Mouse (Mus musculus) hindbrain, postnatal 0 days (tissue): ENCODE measurements around the gene Ccr9. TPM values are rescaled to one million over a fixed set of nuclear protein-coding genes. Genes with fewer than 3 reads are reported as not detected.

Experiments
- ATAC-seq: fragments of 200-750 bp; cut with Nextera tagmentation; 2 replicates; pipeline ENCODE4 v1.8.0; 2017; ENCODE audit warnings: mild to moderate bottlenecking, moderate TSS enrichment, moderate library complexity
- DNase-seq: peaks from one replicate; pipeline ENCODE4 v3.0.0-alpha.2; 2015; ENCODE audit warnings: low spot score
- H3K27ac ChIP-seq: fragments of 300-500 bp; sonication (generic); 2 replicates; pipeline ENCODE4 v1.5.1; 2014; ENCODE audit warnings: mild to moderate bottlenecking
- H3K27me3 ChIP-seq: fragments of 300-500 bp; sonication (generic); 2 replicates; pipeline ENCODE4 v1.6.1; 2014; ENCODE audit warnings: low read length, mixed read lengths; ENCODE audit not compliant: insufficient read depth
- H3K36me3 ChIP-seq: fragments of 300-500 bp; sonication (generic); 2 replicates; pipeline ENCODE4 v1.6.1; 2014; ENCODE audit warnings: low read length, mixed read lengths; ENCODE audit not compliant: insufficient read depth
- H3K4me1 ChIP-seq: fragments of 300-500 bp; sonication (generic); 2 replicates; pipeline ENCODE4 v1.6.1; 2014; ENCODE audit warnings: antibody characterized with exemption, low read length, mixed read lengths; ENCODE audit not compliant: insufficient read depth
- H3K4me2 ChIP-seq: fragments of 300-500 bp; sonication (generic); 2 replicates; pipeline ENCODE4 v1.6.1; 2014; ENCODE audit warnings: low read depth, mild to moderate bottlenecking, low read length, moderate library complexity, mixed read lengths
- H3K4me3 ChIP-seq: fragments of 300-500 bp; sonication (generic); 2 replicates; pipeline ENCODE4 v1.5.1; 2014; ENCODE audit warnings: low read length
- H3K9ac ChIP-seq: fragments of 300-500 bp; sonication (generic); replicated peaks from 2 replicates; pipeline ENCODE4 v1.6.1; 2014; ENCODE audit warnings: mild to moderate bottlenecking, low read length, moderate library complexity, mixed read lengths
- H3K9me3 ChIP-seq: fragments of 300-500 bp; sonication (generic); 2 replicates; pipeline ENCODE4 v1.6.1; 2016; ENCODE audit warnings: low read length, mixed read lengths
- CTCF ChIP-seq: IDR thresholded peaks from 2 replicates; pipeline ENCODE4 v1.5.1; 2016; ENCODE audit warnings: antibody characterized with exemption, control low read depth, low read depth
- whole genome bisulfite sequencing: fragments of 180-500 bp; shearing (Covaris S2); extraction: QIAGEN DNeasy Blood & Tissue Kit; methylation state at CpG from one replicate; pipeline ENCODE4 v1.1.7; 2014; 5-methylcytosine and 5-hydroxymethylcytosine counted together
- polyA plus RNA-seq: library from polyadenylated mRNA; unstranded; fragments of >200 nt; fragmentation: Nextera tagmentation; extraction: Ambion mirVana; gene quantifications from 2 replicates; pipeline ENCODE4 v1.2.1, GENCODE M21; 2015
- total RNA-seq: library from RNA; depleted of rRNA; stranded (reverse); fragments of >200 nt; gene quantifications from 2 replicates; pipeline ENCODE4 v1.2.3, GENCODE M21; 2014; rRNA removed

The Ccr9 gene
- total and polyA plus RNA-seq, 2 experiments from 2014 or later = 0.10 to 0.55 TPM

GRCm38 (mm10) chr9:123826631-123827030 is 148.4 kb downstream of the Ccr9 start:
- Histone ChIP-seq H3K36me3 (peaks cover 65% of the 10 kb centered on the region), H3K9ac (no peak overlapping the region), H3K4me3 (no peak overlapping the region), H3K4me2 (no peak overlapping the region), H3K27me3 (no peaks in the 10 kb centered on the region), H3K4me1 (no peaks in the 10 kb centered on the region), H3K9me3 (no peaks in the 10 kb centered on the region), H3K27ac (no peak overlapping the region)
- ATAC-seq (no peak), DNase-seq (no peak)
- 89% methylated on average over 3 of the region's 3 CpGs for WGBS
- TF ChIP-seq CTCF = no peak

GRCm38 (mm10) chr9:123828916-123829315 is 150.7 kb downstream of the Ccr9 start:
- H3K4me1 ChIP-seq = no peaks in the 10 kb centered on the region
- ATAC-seq = no peak
- no peak overlapping the region for H3K27ac ChIP-seq

More at GRCm38 (mm10) chr9:123828916-123829315, 150.7 kb downstream of the Ccr9 start:
- no peak overlapping the region for H3K9ac ChIP-seq
- H3K4me2 ChIP-seq = no peak overlapping the region
- H3K4me3 ChIP-seq = no peak overlapping the region
- no peak for DNase-seq
- peaks cover 49% of the 10 kb centered on the region for H3K36me3 ChIP-seq
- no peak for TF ChIP-seq CTCF
- 96% methylated on average over 4 of the region's 4 CpGs for WGBS
- no peaks in the 10 kb centered on the region for H3K9me3 ChIP-seq
- H3K27me3 ChIP-seq = no peaks in the 10 kb centered on the region

Other genes with a start within 250 kb of the Ccr9 start
- gene Limd1, start 199.7 kb upstream of the Ccr9 start, total RNA-seq = 29.7 and 30.3 TPM in 2 replicates
- 11.1 and 11.4 TPM in 2 replicates for gene Limd1, start 199.7 kb upstream of the Ccr9 start, polyA plus RNA-seq
- gene Sacm1l, start 148.7 kb upstream of the Ccr9 start, total RNA-seq = 24.8 and 32.2 TPM in 2 replicates
- gene Sacm1l, start 148.7 kb upstream of the Ccr9 start, polyA plus RNA-seq = 37.1 and 39.7 TPM in 2 replicates
- gene Slc6a20b, start 45.9 kb upstream of the Ccr9 start, total RNA-seq = 0.14 and 0.68 TPM in 2 replicates
- 0.44 and 0.45 TPM in 2 replicates for gene Slc6a20b, start 45.9 kb upstream of the Ccr9 start, polyA plus RNA-seq
- 38.3 and 60.8 TPM in 2 replicates for gene Slc6a20a, start 446 bp downstream of the Ccr9 start, total RNA-seq
- 38.2 and 38.6 TPM in 2 replicates for gene Slc6a20a, start 446 bp downstream of the Ccr9 start, polyA plus RNA-seq
- gene Lztfl1, start 39.3 kb downstream of the Ccr9 start, total RNA-seq = 18.6 and 21.4 TPM in 2 replicates
- gene Lztfl1, start 39.3 kb downstream of the Ccr9 start, polyA plus RNA-seq = 43.3 and 49.0 TPM in 2 replicates
- gene Cxcr6, start 128.0 kb downstream of the Ccr9 start, total RNA-seq = not detected in 2 replicates
- 0.18 TPM in 1 of 2 replicates, not detected in the other for gene Cxcr6, start 128.0 kb downstream of the Ccr9 start, polyA plus RNA-seq
- 10.1 and 11.9 TPM in 2 replicates for gene Fyco1, start 173.5 kb downstream of the Ccr9 start, total RNA-seq
- gene Fyco1, start 173.5 kb downstream of the Ccr9 start, polyA plus RNA-seq = 8.2 and 8.6 TPM in 2 replicates
- not detected in 2 replicates for gene Xcr1, start 183.6 kb downstream of the Ccr9 start, total RNA-seq
- gene Xcr1, start 183.6 kb downstream of the Ccr9 start, polyA plus RNA-seq = 0.05 and 0.10 TPM in 2 replicates